Mouse (Mus musculus) layer of hippocampus, postnatal 14 days (tissue): Measurements from ENCODE around the gene Olfr323. TPM values are rescaled to one million over a fixed set of nuclear protein-coding genes. Genes with fewer than 3 reads are reported as not detected.

Experiments used
- DNase-seq, 2 experiments: peaks; one replicate each; pipeline ENCODE4 v3.0.0; 2021 to 2022; ENCODE audit warnings: low spot score in 2 of 2, mixed read lengths in 1 of 2
- total RNA-seq, 2 experiments: library from RNA; stranded (reverse); gene quantifications; 2 replicates each; pipeline ENCODE4 v1.2.3; 2021

Gene Olfr323
- total RNA-seq, 2 experiments from 2014 or later, result not detected

GRCm38 (mm10) chr11:58604688-58605087 is 25.6 kb downstream of the Olfr323 start:
- no peak for DNase-seq

- DNase-seq, result no peak
Observed at GRCm38 (mm10) chr11:58602800-58603560, 27.3 kb downstream of the Olfr323 start.

- DNase-seq, result no peak
Observed at GRCm38 (mm10) chr11:58602062-58602461, 28.2 kb downstream of the Olfr323 start.

- DNase-seq, result no peak
Observed at GRCm38 (mm10) chr11:58597837-58598236, 32.5 kb downstream of the Olfr323 start.

GRCm38 (mm10) chr11:58594814-58595213 is 35.5 kb downstream of the Olfr323 start, which contains the start of gene Olfr324:
Gene Olfr324 (plus strand): TSS chr11:58595114.
- no peak for DNase-seq

- peak in 1 of 2 experiments; percentile 20 for DNase-seq
Observed at GRCm38 (mm10) chr11:58588620-58589250, 41.6 kb downstream of the Olfr323 start.

GRCm38 (mm10) chr11:58587898-58588348 is 42.4 kb downstream of the Olfr323 start:
- peak; percentile 29 to 38 for DNase-seq

- DNase-seq, result peak; percentile 21 to 85
Observed at GRCm38 (mm10) chr11:58578636-58579035, 51.7 kb downstream of the Olfr323 start.

- no peak for DNase-seq
Observed at GRCm38 (mm10) chr11:58577430-58577829, 52.9 kb downstream of the Olfr323 start, which contains the start of gene Olfr325. Gene Olfr325 (plus strand): TSS chr11:58577730.

Other genes starting within 250 kb of the Olfr323 start
- gene 1810065E05Rik, start 209.4 kb downstream of the Olfr323 start, total RNA-seq, result not detected
- not detected for gene Gm12253, start 197.9 kb downstream of the Olfr323 start, total RNA-seq
- gene Lypd9, start 177.6 kb downstream of the Olfr323 start, total RNA-seq, result not detected
- gene Olfr30, start 168.2 kb downstream of the Olfr323 start, total RNA-seq, result not detected
- not detected for gene Olfr332, start 137.9 kb downstream of the Olfr323 start, total RNA-seq
- gene Olfr331, start 127.9 kb downstream of the Olfr323 start, total RNA-seq, result not detected
- not detected for gene Olfr330, start 95.7 kb downstream of the Olfr323 start, total RNA-seq
- not detected for gene Olfr329-ps, start 84.1 kb downstream of the Olfr323 start, total RNA-seq
- under 1 TPM in 1 of 2 experiments, not detected in 1; 0.18 TPM for gene Olfr328, start 74.9 kb downstream of the Olfr323 start, total RNA-seq
- not detected for gene Olfr224, start 59.9 kb downstream of the Olfr323 start, total RNA-seq
- not detected for gene Olfr325, start 52.8 kb downstream of the Olfr323 start, total RNA-seq
- gene Olfr324, start 35.4 kb downstream of the Olfr323 start, total RNA-seq, result not detected
- not detected for gene 2210407C18Rik, start 14.4 kb downstream of the Olfr323 start, total RNA-seq
- not detected for gene Trim58, start 10.0 kb upstream of the Olfr323 start, total RNA-seq
- gene Olfr322, start 28.3 kb upstream of the Olfr323 start, total RNA-seq, result not detected
- not detected for gene Olfr320, start 50.6 kb upstream of the Olfr323 start, total RNA-seq
- not detected for gene Olfr319, start 68.7 kb upstream of the Olfr323 start, total RNA-seq
- gene Olfr318, start 93.5 kb upstream of the Olfr323 start, total RNA-seq, result under 1 TPM; 0.09 to 0.17 TPM
- gene Olfr317, start 108.7 kb upstream of the Olfr323 start, total RNA-seq, result under 1 TPM; 0.24 to 0.28 TPM
- under 1 TPM; 0.31 to 0.37 TPM for gene Olfr316, start 122.2 kb upstream of the Olfr323 start, total RNA-seq
- gene Olfr315, start 142.7 kb upstream of the Olfr323 start, total RNA-seq, result not detected
- gene Olfr314, start 152.5 kb upstream of the Olfr323 start, total RNA-seq, result not detected
- gene Fam183b, start 171.5 kb upstream of the Olfr323 start, total RNA-seq, result 1 to 10 TPM; 6.0 to 6.1 TPM
- gene Olfr313, start 184.5 kb upstream of the Olfr323 start, total RNA-seq, result not detected
- gene Olfr312, start 198.7 kb upstream of the Olfr323 start, total RNA-seq, result not detected
- gene Olfr311, start 208.8 kb upstream of the Olfr323 start, total RNA-seq, result not detected
- gene Gm12258, start 216.7 kb upstream of the Olfr323 start, total RNA-seq, result 10 to 100 TPM; 16.7 to 18.5 TPM
- 10 to 100 TPM in 1 of 2 experiments, 1 to 10 TPM in 1; 6.8 to 12.1 TPM for gene 2810021J22Rik, start 236.7 kb upstream of the Olfr323 start, total RNA-seq